Mouse (Mus musculus) testis, adult 10 weeks (tissue): ENCODE results near the gene Gm6812. TPM values are rescaled to one million over a fixed set of nuclear protein-coding genes. Genes with fewer than 3 reads are reported as not detected.

Experiments used
- polyA plus RNA-seq: library from polyadenylated mRNA; stranded (reverse); fragments of 350-450 nt; fragmentation: Illumina TruSeq; extraction: RNeasy Lipid Tissue Mini Kit (QIAGEN cat#74804); gene quantifications from one replicate; pipeline ENCODE4 v1.2.3, GENCODE M21; 2014; ENCODE audit warnings: low read depth, low replicate concordance

Gene Gm6812
- polyA plus RNA-seq, result 320 TPM

GRCm38 (mm10) chrX:68892953-68893352 lies at the start of gene Gm6812:
Gene Gm6812 (minus strand): TSS chrX:68893053.

Other genes starting within 250 kb of the Gm6812 start
- 60.4 TPM for gene Fmr1, start 214.5 kb downstream of the Gm6812 start, polyA plus RNA-seq
- 20.1 TPM for gene Fmr1nb, start 131.2 kb downstream of the Gm6812 start, polyA plus RNA-seq
- 2.9 TPM for gene Gm14698, start 72.0 kb downstream of the Gm6812 start, polyA plus RNA-seq